Mouse (Mus musculus) frontal cortex, postnatal 25 days (tissue): ENCODE results near the gene Jak1.

Experiments
- DNase-seq, 2 experiments: peaks; one replicate each; pipeline ENCODE4 v3.0.0; 2022; ENCODE audit warnings: low spot score in 2 of 2

Gene Jak1

GRCm38 (mm10) chr4:101239313-101240162, 25.5 kb downstream of the Jak1 start:
- no peak for DNase-seq

GRCm38 (mm10) chr4:101238589-101238988, 26.5 kb downstream of the Jak1 start:
- no peak for DNase-seq

- no peak for DNase-seq
Observed at GRCm38 (mm10) chr4:101236797-101237196, 28.3 kb downstream of the Jak1 start.

GRCm38 (mm10) chr4:101235964-101236363, 29.1 kb downstream of the Jak1 start:
- DNase-seq: no peak

GRCm38 (mm10) chr4:101234753-101235152, 30.3 kb downstream of the Jak1 start:
- DNase-seq: no peak

- DNase-seq: no peak
Observed at GRCm38 (mm10) chr4:101234332-101234731, 30.8 kb downstream of the Jak1 start.

GRCm38 (mm10) chr4:101230621-101231020, 34.5 kb downstream of the Jak1 start:
- DNase-seq: no peak

- DNase-seq: no peak
Observed at GRCm38 (mm10) chr4:101227398-101227797, 37.7 kb downstream of the Jak1 start.

GRCm38 (mm10) chr4:101225984-101226383, 39.1 kb downstream of the Jak1 start:
- no peak for DNase-seq

- no peak for DNase-seq
Observed at GRCm38 (mm10) chr4:101220946-101221345, 44.1 kb downstream of the Jak1 start.

- DNase-seq: no peak
Observed at GRCm38 (mm10) chr4:101219839-101220238, 45.2 kb downstream of the Jak1 start.

- no peak for DNase-seq
Observed at GRCm38 (mm10) chr4:101217026-101217540, 48.0 kb downstream of the Jak1 start.

- DNase-seq: no peak
Observed at GRCm38 (mm10) chr4:101216286-101216685, 48.8 kb downstream of the Jak1 start.

- no peak for DNase-seq
Observed at GRCm38 (mm10) chr4:101213477-101213876, 51.6 kb downstream of the Jak1 start.

GRCm38 (mm10) chr4:101207492-101207891, 57.6 kb downstream of the Jak1 start:
- no peak for DNase-seq

- DNase-seq: no peak
Observed at GRCm38 (mm10) chr4:101203518-101203917, 61.6 kb downstream of the Jak1 start.

GRCm38 (mm10) chr4:101202626-101203025, 62.5 kb downstream of the Jak1 start:
- no peak for DNase-seq

- no peak for DNase-seq
Observed at GRCm38 (mm10) chr4:101199433-101200081, 65.5 kb downstream of the Jak1 start.

GRCm38 (mm10) chr4:101198333-101198732, 66.7 kb downstream of the Jak1 start:
- DNase-seq: no peak

GRCm38 (mm10) chr4:101197421-101198170, 67.5 kb downstream of the Jak1 start:
- no peak for DNase-seq

GRCm38 (mm10) chr4:101196407-101196806, 68.7 kb downstream of the Jak1 start:
- DNase-seq: no peak

- DNase-seq: no peak
Observed at GRCm38 (mm10) chr4:101194170-101194569, 70.9 kb downstream of the Jak1 start.
